8 mouse cellular contexts compared by ENCODE assay signal in genomic region chr1:39614462-39615279, GRCm38 (mm10). TPM values are rescaled to one million over a fixed set of nuclear protein-coding genes. Genes with fewer than 3 reads are reported as not detected.
DNase-seq lines count a peak whose midpoint lies in the region; ATAC-seq and TF ChIP-seq lines count a peak whose summit lies in the region.

No protein-coding gene starts in this region.

- 16% methylated on average over 11 of the region's 11 CpGs for WGBS in embryonic facial prominence, embryonic 13.5 days
- 27% methylated on average over 11 of the region's 11 CpGs for WGBS in hindbrain, postnatal 0 days
- WGBS in liver, embryonic 13.5 days (ENCODE audit: insufficient replicate concordance) = 6% methylated on average over 11 of the region's 11 CpGs

- no peak overlapping the region for H3K27ac ChIP-seq in layer of hippocampus, adult 2 months
- H3K27ac ChIP-seq in embryonic facial prominence, embryonic 13.5 days = no peak overlapping the region
- H3K27ac ChIP-seq in hindbrain, postnatal 0 days = no peak overlapping the region
- no peak overlapping the region for H3K27ac ChIP-seq in liver, embryonic 13.5 days

- peak; percentile 93 for TF ChIP-seq CTCF in layer of hippocampus, adult 2 months (conservative IDR thresholded peaks at IDR 0.05)
- peak; percentile 79 for TF ChIP-seq CTCF in hindbrain, postnatal 0 days (IDR thresholded peaks at IDR 0.05; ENCODE audit: low read depth)

- ATAC-seq in embryonic facial prominence, embryonic 13.5 days (ENCODE audit: insufficient number of reproducible peaks, insufficient read depth, low FRiP score, low TSS enrichment, low read depth) = no peak
- ATAC-seq in hindbrain, postnatal 0 days = 0 out of 2 replicates have a peak, but pooled peaks have one; percentile 38
- no peak; the same call in 1 of the 2 replicates for ATAC-seq in liver, embryonic 13.5 days (ENCODE audit: low read depth)

- H3K4me3 ChIP-seq in layer of hippocampus, adult 2 months = no peak overlapping the region
- H3K4me3 ChIP-seq in embryonic facial prominence, embryonic 13.5 days = no peak overlapping the region
- no peak overlapping the region for H3K4me3 ChIP-seq in hindbrain, postnatal 0 days (ENCODE audit: low read length)
- 0 out of 2 replicates have a peak overlapping the region, but pooled peaks have one; percentile 12 for H3K4me3 ChIP-seq in liver, embryonic 13.5 days (replicated peaks)

- no peaks in the 10 kb centered on the region for H3K9me3 ChIP-seq in embryonic facial prominence, embryonic 13.5 days
- H3K9me3 ChIP-seq in hindbrain, postnatal 0 days (ENCODE audit: low read length) = no peaks in the 10 kb centered on the region
- no peaks in the 10 kb centered on the region for H3K9me3 ChIP-seq in liver, embryonic 13.5 days (replicated peaks)

- peak; percentile 31 to 73 for DNase-seq in layer of hippocampus, adult 2 months (ENCODE audit: low spot score in 2 of 2)
- no peak for DNase-seq in layer of hippocampus, adult 9-11 months
- DNase-seq in adrenal gland, postnatal 10 days = peak; percentile 82
- peak; percentile 79 for DNase-seq in hindbrain, postnatal 0 days (ENCODE audit: low spot score)
- DNase-seq in liver, embryonic 13.5 days = peak; percentile 13
- DNase-seq in ovary, adult 18-20 months (ENCODE audit: low spot score) = peak; percentile 9
- DNase-seq in urinary bladder, postnatal 36 days (ENCODE audit: low spot score in 2 of 2) = peak; percentile 23 to 28

- no peaks in the 10 kb centered on the region for H3K36me3 ChIP-seq in embryonic facial prominence, embryonic 13.5 days
- H3K36me3 ChIP-seq in hindbrain, postnatal 0 days (ENCODE audit: insufficient read depth, low read length) = no peaks in the 10 kb centered on the region
- no peaks in the 10 kb centered on the region for H3K36me3 ChIP-seq in liver, embryonic 13.5 days

- peak overlapping the region; percentile 30 for H3K4me2 ChIP-seq in embryonic facial prominence, embryonic 13.5 days
- peak overlapping the region; percentile 8; the same call in 1 of the 2 replicates for H3K4me2 ChIP-seq in hindbrain, postnatal 0 days (ENCODE audit: low read depth, low read length)
- peak overlapping the region; percentile 38 for H3K4me2 ChIP-seq in liver, embryonic 13.5 days

- peaks cover 14% of the 10 kb centered on the region for H3K4me1 ChIP-seq in embryonic facial prominence, embryonic 13.5 days
- H3K4me1 ChIP-seq in hindbrain, postnatal 0 days (ENCODE audit: insufficient read depth, low read length) = no peaks in the 10 kb centered on the region
- peaks cover 9% of the 10 kb centered on the region for H3K4me1 ChIP-seq in liver, embryonic 13.5 days (replicated peaks)

- no peaks in the 10 kb centered on the region for H3K27me3 ChIP-seq in embryonic facial prominence, embryonic 13.5 days
- H3K27me3 ChIP-seq in hindbrain, postnatal 0 days (ENCODE audit: insufficient read depth, low read length) = no peaks in the 10 kb centered on the region
- peaks cover 5% of the 10 kb centered on the region; the same call in 1 of the 2 replicates for H3K27me3 ChIP-seq in liver, embryonic 13.5 days

- 0 out of 2 replicates have a peak overlapping the region, but pooled peaks have one; percentile 4 for H3K9ac ChIP-seq in embryonic facial prominence, embryonic 13.5 days
- no peak overlapping the region for H3K9ac ChIP-seq in hindbrain, postnatal 0 days (replicated peaks; ENCODE audit: low read length)
- H3K9ac ChIP-seq in liver, embryonic 13.5 days = no peak overlapping the region

RNA-seq across cellular contexts. Expression of gene Creg2, which starts 36.6 kb away (rescaled TPM):
- 10 to 100 TPM; 99.7 to 100.0 TPM for total RNA-seq in layer of hippocampus, adult 2 months (2021)
- total RNA-seq in adrenal gland, postnatal 10 days (2021) = 1 to 10 TPM in 1 of 2 experiments, under 1 TPM in 1; 0.36 to 1.1 TPM
- 0.21 and 0.22 TPM in 2 replicates for polyA plus RNA-seq in embryonic facial prominence, embryonic 13.5 days (2015; fragmentation: Nextera tagmentation; extraction: Ambion mirVana)
- 17.6 and 20.2 TPM in 2 replicates for total RNA-seq in hindbrain, postnatal 0 days (2014; rRNA removed)
- 14.1 and 15.7 TPM in 2 replicates for polyA plus RNA-seq in hindbrain, postnatal 0 days (2015; fragmentation: Nextera tagmentation; extraction: Ambion mirVana)
- 0.02 and 0.03 TPM in 2 replicates for polyA plus RNA-seq in liver, embryonic 13.5 days (2015; fragmentation: Nextera tagmentation; extraction: Ambion mirVana)

RNA-seq across cellular contexts. Expression of gene Rnf149, which starts 37.5 kb away (rescaled TPM):
- total RNA-seq in layer of hippocampus, adult 2 months (2021) = 10 to 100 TPM; 35.4 to 36.3 TPM
- total RNA-seq in adrenal gland, postnatal 10 days (2021) = 10 to 100 TPM; 41.7 to 42.3 TPM
- 31.6 and 32.0 TPM in 2 replicates for polyA plus RNA-seq in embryonic facial prominence, embryonic 13.5 days (2015; fragmentation: Nextera tagmentation; extraction: Ambion mirVana)
- 13.0 and 14.5 TPM in 2 replicates for total RNA-seq in hindbrain, postnatal 0 days (2014; rRNA removed)
- 22.3 and 24.4 TPM in 2 replicates for polyA plus RNA-seq in hindbrain, postnatal 0 days (2015; fragmentation: Nextera tagmentation; extraction: Ambion mirVana)
- 17.1 and 19.3 TPM in 2 replicates for polyA plus RNA-seq in liver, embryonic 13.5 days (2015; fragmentation: Nextera tagmentation; extraction: Ambion mirVana)
